Mouse (Mus musculus): ENCODE measurements at regions not wholly inside any gene's neighbourhood (a gene's known extent, or its start where the extent isn't known, plus 50 kb on each side); places are given as distances from the start of the nearest gene placed in this dataset.

GRCm38 (mm10) chr9:32925720-32926595 lies 289.9 kb downstream of the Ets1 start:
- H3K4me2 ChIP-seq = no peak overlapping the region
- H3K27ac ChIP-seq (ENCODE audit: low read depth, low read length) = no peak overlapping the region
- H3K27me3 ChIP-seq (ENCODE audit: control insufficient read depth, insufficient read depth, low read length) = no peaks in the 10 kb centered on the region
- no peak overlapping the region for H3K4me3 ChIP-seq (ENCODE audit: low read depth, low read length)
- H3K9me3 ChIP-seq (ENCODE audit: control insufficient read depth, low read length) = no peaks in the 10 kb centered on the region
- H3K9ac ChIP-seq (ENCODE audit: low read length) = no peak overlapping the region
- WGBS = 82% methylated on average over 12 of the region's 12 CpGs
- no peaks in the 10 kb centered on the region for H3K4me1 ChIP-seq (ENCODE audit: control insufficient read depth, insufficient read depth, low read length)
- no peak for DNase-seq (ENCODE audit: low spot score, missing footprints)
- ATAC-seq (ENCODE audit: low FRiP score) = no peak
- H3K36me3 ChIP-seq (ENCODE audit: control insufficient read depth, insufficient read depth, low read length) = no peaks in the 10 kb centered on the region

DNA sequence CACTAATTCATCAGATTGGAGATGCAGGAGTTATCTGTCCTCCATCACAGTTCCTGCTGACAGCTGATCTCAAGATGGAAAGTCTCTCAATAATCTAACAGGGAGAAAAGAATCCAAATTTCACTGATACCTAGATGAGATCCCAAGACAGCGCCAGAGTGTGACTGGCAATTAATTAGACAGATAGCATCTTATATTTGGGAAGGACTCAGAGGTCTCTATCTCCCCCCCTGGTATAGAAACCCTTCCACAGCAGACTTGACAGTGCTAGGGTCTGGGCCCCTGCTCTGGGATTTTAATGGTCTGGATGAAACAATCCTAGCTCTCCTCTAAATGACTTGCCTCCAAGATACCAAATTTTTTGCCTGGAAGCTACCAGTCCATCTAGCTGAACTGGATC lies 291.6 kb downstream of the Ets1 start:
- Histone ChIP-seq H3K27ac (ENCODE audit: low read depth, low read length) (no peak overlapping the region), H3K4me2 (no peak overlapping the region), H3K9me3 (ENCODE audit: control insufficient read depth, low read length) (no peaks in the 10 kb centered on the region), H3K27me3 (ENCODE audit: control insufficient read depth, insufficient read depth, low read length) (no peaks in the 10 kb centered on the region), H3K36me3 (ENCODE audit: control insufficient read depth, insufficient read depth, low read length) (no peaks in the 10 kb centered on the region), H3K4me1 (ENCODE audit: control insufficient read depth, insufficient read depth, low read length) (no peaks in the 10 kb centered on the region), H3K4me3 (ENCODE audit: low read depth, low read length) (no peak overlapping the region), H3K9ac (ENCODE audit: low read length) (no peak overlapping the region)
- 97% methylated on average over 1 of the region's 1 CpGs for WGBS
- DNase-seq (ENCODE audit: low spot score, missing footprints) (no peak), ATAC-seq (ENCODE audit: low FRiP score) (no peak)

- no peak for DNase-seq (ENCODE audit: low spot score, missing footprints)
- 89% methylated on average over 8 of the region's 8 CpGs for WGBS
- H3K27ac ChIP-seq (ENCODE audit: low read depth, low read length) = no peak overlapping the region
- no peaks in the 10 kb centered on the region for H3K4me1 ChIP-seq (ENCODE audit: control insufficient read depth, insufficient read depth, low read length)
- H3K4me3 ChIP-seq (ENCODE audit: low read depth, low read length) = no peak overlapping the region
- no peaks in the 10 kb centered on the region for H3K27me3 ChIP-seq (ENCODE audit: control insufficient read depth, insufficient read depth, low read length)
- H3K36me3 ChIP-seq (ENCODE audit: control insufficient read depth, insufficient read depth, low read length) = no peaks in the 10 kb centered on the region
- H3K9me3 ChIP-seq (ENCODE audit: control insufficient read depth, low read length) = no peaks in the 10 kb centered on the region
- no peak overlapping the region for H3K9ac ChIP-seq (ENCODE audit: low read length)
- no peak overlapping the region for H3K4me2 ChIP-seq
- ATAC-seq (ENCODE audit: low FRiP score) = no peak
Measured at GRCm38 (mm10) chr9:32928289-32929000, 292.4 kb downstream of the Ets1 start.

DNA sequence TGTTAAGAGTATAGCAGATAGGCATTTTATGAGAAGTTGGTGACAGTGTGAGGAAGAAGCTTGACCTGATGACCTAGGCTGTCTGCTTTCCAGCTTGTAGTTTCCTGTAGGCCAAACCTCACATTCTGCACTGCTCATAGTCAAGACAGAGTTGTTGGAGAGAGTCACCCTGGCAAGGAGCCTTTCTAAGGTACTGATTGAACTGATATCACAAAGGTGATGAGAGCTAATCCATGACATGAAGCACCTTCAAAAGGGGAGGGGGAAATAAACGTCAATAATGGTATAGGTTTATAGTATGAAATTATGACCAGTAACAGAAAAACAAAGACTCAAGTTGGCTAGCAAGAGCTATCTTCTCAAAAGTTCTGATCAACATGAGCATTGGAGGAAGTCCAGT lies 293.3 kb downstream of the Ets1 start:
- H3K27ac ChIP-seq (ENCODE audit: low read depth, low read length) = no peak overlapping the region
- no peaks in the 10 kb centered on the region for H3K27me3 ChIP-seq (ENCODE audit: control insufficient read depth, insufficient read depth, low read length)
- H3K4me3 ChIP-seq (ENCODE audit: low read depth, low read length) = no peak overlapping the region
- WGBS = 89% methylated on average over 1 of the region's 1 CpGs
- no peaks in the 10 kb centered on the region for H3K36me3 ChIP-seq (ENCODE audit: control insufficient read depth, insufficient read depth, low read length)
- H3K9ac ChIP-seq (ENCODE audit: low read length) = no peak overlapping the region
- H3K4me2 ChIP-seq = no peak overlapping the region
- DNase-seq (ENCODE audit: low spot score, missing footprints) (no peak), ATAC-seq (ENCODE audit: low FRiP score) (no peak)
- no peaks in the 10 kb centered on the region for H3K9me3 ChIP-seq (ENCODE audit: control insufficient read depth, low read length)
- H3K4me1 ChIP-seq (ENCODE audit: control insufficient read depth, insufficient read depth, low read length) = no peaks in the 10 kb centered on the region

DNA sequence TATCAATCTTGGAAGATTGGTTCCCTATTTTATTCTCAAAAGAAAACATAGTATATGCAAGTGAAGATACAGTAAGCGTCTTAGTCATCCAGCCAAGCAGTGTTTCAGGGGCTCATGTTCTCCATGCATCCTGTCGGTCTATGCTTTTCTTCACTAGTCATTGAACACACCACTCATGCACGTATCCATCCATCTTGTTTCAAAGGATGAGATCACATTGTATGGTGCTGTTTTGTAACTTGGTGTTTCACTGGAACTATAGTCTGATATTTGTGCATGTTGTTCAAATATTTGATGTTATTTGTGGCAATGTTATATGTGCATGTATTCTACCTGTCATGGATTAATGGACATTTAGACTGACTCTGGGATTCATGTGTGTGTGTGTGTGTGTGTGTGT lies 293.8 kb downstream of the Ets1 start:
- no peaks in the 10 kb centered on the region for H3K36me3 ChIP-seq (ENCODE audit: control insufficient read depth, insufficient read depth, low read length)
- 92% methylated on average over 3 of the region's 3 CpGs for WGBS
- no peaks in the 10 kb centered on the region for H3K4me1 ChIP-seq (ENCODE audit: control insufficient read depth, insufficient read depth, low read length)
- H3K4me2 ChIP-seq = no peak overlapping the region
- no peaks in the 10 kb centered on the region for H3K27me3 ChIP-seq (ENCODE audit: control insufficient read depth, insufficient read depth, low read length)
- H3K27ac ChIP-seq (ENCODE audit: low read depth, low read length) = no peak overlapping the region
- H3K4me3 ChIP-seq (ENCODE audit: low read depth, low read length) = no peak overlapping the region
- DNase-seq (ENCODE audit: low spot score, missing footprints) = no peak
- ATAC-seq (ENCODE audit: low FRiP score) = no peak
- no peak overlapping the region for H3K9ac ChIP-seq (ENCODE audit: low read length)
- no peaks in the 10 kb centered on the region for H3K9me3 ChIP-seq (ENCODE audit: control insufficient read depth, low read length)

- H3K4me3 ChIP-seq (ENCODE audit: low read depth, low read length) = no peak overlapping the region
- no peak overlapping the region for H3K27ac ChIP-seq (ENCODE audit: low read depth, low read length)
- no peak for DNase-seq (ENCODE audit: low spot score, missing footprints)
- no peak overlapping the region for H3K9ac ChIP-seq (ENCODE audit: low read length)
- no peak for ATAC-seq (ENCODE audit: low FRiP score)
- H3K36me3 ChIP-seq (ENCODE audit: control insufficient read depth, insufficient read depth, low read length) = no peaks in the 10 kb centered on the region
- H3K9me3 ChIP-seq (ENCODE audit: control insufficient read depth, low read length) = no peaks in the 10 kb centered on the region
- H3K4me1 ChIP-seq (ENCODE audit: control insufficient read depth, insufficient read depth, low read length) = no peaks in the 10 kb centered on the region
- H3K27me3 ChIP-seq (ENCODE audit: control insufficient read depth, insufficient read depth, low read length) = no peaks in the 10 kb centered on the region
- H3K4me2 ChIP-seq = no peak overlapping the region
- WGBS = 71% methylated on average over 10 of the region's 10 CpGs
Measured at GRCm38 (mm10) chr9:32931266-32932005, 295.4 kb downstream of the Ets1 start.

DNA sequence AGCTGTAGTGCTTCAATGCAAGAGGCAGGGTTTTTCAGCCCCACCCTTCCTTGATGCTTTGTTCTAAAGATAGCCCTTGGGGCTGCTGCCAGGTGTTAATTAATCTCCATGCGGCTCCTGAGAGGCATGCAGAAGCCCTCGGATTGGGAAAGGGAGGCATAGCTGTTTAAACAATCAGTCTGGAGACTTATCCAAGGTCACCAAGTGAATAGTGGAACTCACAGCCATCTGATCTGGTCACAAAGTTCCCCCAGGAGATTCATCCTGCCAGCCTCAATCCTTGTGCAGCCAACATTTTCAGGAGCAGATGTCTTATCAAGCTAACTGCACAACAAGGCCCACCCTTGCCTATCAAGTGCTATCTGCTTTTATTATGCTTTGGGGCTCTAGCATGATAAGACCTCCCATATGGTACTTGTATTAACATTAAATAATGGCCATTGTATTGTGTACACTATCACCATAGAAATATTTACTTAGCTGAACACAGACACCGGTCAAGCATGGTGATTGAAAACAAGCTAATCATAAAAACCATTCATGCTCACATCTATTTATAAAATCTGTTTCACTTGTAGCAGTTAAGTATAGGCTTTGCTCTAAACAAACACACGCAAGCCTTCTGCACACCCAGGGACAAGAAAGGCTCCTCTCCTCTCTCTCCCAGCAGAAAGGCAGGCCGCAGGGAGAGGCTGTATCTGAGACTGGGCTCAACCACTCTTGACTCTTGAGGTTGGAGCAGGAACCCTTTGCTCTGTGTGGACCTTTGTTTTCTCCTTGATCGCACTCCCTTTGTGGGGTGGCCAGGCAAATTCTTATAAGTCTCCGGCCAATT lies 297.4 kb downstream of the Ets1 start:
- H3K4me1 ChIP-seq (ENCODE audit: control insufficient read depth, insufficient read depth, low read length) = no peaks in the 10 kb centered on the region
- no peak overlapping the region for H3K4me2 ChIP-seq
- DNase-seq (ENCODE audit: low spot score, missing footprints) = no peak
- H3K9me3 ChIP-seq (ENCODE audit: control insufficient read depth, low read length) = no peaks in the 10 kb centered on the region
- no peak for ATAC-seq (ENCODE audit: low FRiP score)
- no peaks in the 10 kb centered on the region for H3K36me3 ChIP-seq (ENCODE audit: control insufficient read depth, insufficient read depth, low read length)
- H3K27me3 ChIP-seq (ENCODE audit: control insufficient read depth, insufficient read depth, low read length) = no peaks in the 10 kb centered on the region
- 82% methylated on average over 7 of the region's 7 CpGs for WGBS
- no peak overlapping the region for H3K4me3 ChIP-seq (ENCODE audit: low read depth, low read length)
- no peak overlapping the region for H3K27ac ChIP-seq (ENCODE audit: low read depth, low read length)
- no peak overlapping the region for H3K9ac ChIP-seq (ENCODE audit: low read length)

GRCm38 (mm10) chr9:32934436-32934835 lies 298.4 kb downstream of the Ets1 start:
- H3K9me3 ChIP-seq (ENCODE audit: control insufficient read depth, low read length) = no peaks in the 10 kb centered on the region
- no peak overlapping the region for H3K4me2 ChIP-seq
- H3K4me3 ChIP-seq (ENCODE audit: low read depth, low read length) = no peak overlapping the region
- no peaks in the 10 kb centered on the region for H3K4me1 ChIP-seq (ENCODE audit: control insufficient read depth, insufficient read depth, low read length)
- no peaks in the 10 kb centered on the region for H3K36me3 ChIP-seq (ENCODE audit: control insufficient read depth, insufficient read depth, low read length)
- WGBS = 86% methylated on average over 1 of the region's 1 CpGs
- ATAC-seq (ENCODE audit: low FRiP score) = no peak
- H3K27me3 ChIP-seq (ENCODE audit: control insufficient read depth, insufficient read depth, low read length) = no peaks in the 10 kb centered on the region
- H3K27ac ChIP-seq (ENCODE audit: low read depth, low read length) = no peak overlapping the region
- H3K9ac ChIP-seq (ENCODE audit: low read length) = no peak overlapping the region
- DNase-seq (ENCODE audit: low spot score, missing footprints) = no peak
